ENCODE assay signal across 8 mouse cellular contexts in the genomic region with DNA sequence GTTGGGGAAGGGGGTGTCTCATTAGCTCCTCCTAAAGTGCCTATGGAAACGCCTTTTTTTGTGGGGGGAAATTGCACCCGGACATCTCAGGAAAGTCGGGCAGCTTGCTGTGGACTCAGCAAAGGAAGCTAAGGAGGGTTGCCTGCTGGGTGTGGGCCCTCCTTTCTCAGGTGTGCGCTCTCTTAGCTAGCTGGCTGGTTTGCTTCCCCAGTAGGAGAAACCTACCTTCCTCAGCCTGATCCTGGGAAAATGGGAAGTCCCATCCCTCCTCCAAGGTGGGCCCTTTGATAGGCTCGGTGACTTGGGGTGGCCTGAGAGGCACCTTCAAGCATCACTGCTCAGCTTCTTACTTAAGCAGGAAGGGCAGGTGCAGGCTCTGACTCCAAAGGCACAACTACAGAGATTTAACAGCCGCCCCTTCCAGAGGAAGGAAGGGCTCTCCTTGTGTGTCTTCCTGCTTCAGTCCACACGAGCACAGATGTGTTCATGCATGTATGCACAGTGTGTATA. TPM values are rescaled to one million over a fixed set of nuclear protein-coding genes. Genes with fewer than 3 reads are reported as not detected.
DNase-seq lines count a peak whose midpoint lies in the region; ATAC-seq and TF ChIP-seq lines count a peak whose summit lies in the region.

No protein-coding gene starts in this region.

- no peaks in the 10 kb centered on the region for H3K36me3 ChIP-seq in ES-E14 (ENCODE audit: control insufficient read depth, insufficient read depth, low read length, poor library complexity, severe bottlenecking)
- H3K36me3 ChIP-seq in hindbrain, postnatal 0 days (ENCODE audit: insufficient read depth, low read length): no peaks in the 10 kb centered on the region
- H3K36me3 ChIP-seq in liver, embryonic 16.5 days (ENCODE audit: control insufficient read depth, insufficient read depth): no peaks in the 10 kb centered on the region

- WGBS in hindbrain, postnatal 0 days: 12% methylated on average over 7 of the region's 7 CpGs
- WGBS in liver, embryonic 16.5 days (ENCODE audit: insufficient replicate concordance): 9% methylated on average over 7 of the region's 7 CpGs

- in situ Hi-C loops in ES-E14 (cut with MboI; ENCODE audit: low sequenced_read_pairs in 2 of 2, unreplicated experiment in 2 of 2): no loop called here

- no peaks in the 10 kb centered on the region for H3K9me3 ChIP-seq in ES-E14 (ENCODE audit: control insufficient read depth, insufficient read depth, low read depth, low read length)
- H3K9me3 ChIP-seq in hindbrain, postnatal 0 days (ENCODE audit: low read length): no peaks in the 10 kb centered on the region
- no peaks in the 10 kb centered on the region for H3K9me3 ChIP-seq in liver, embryonic 16.5 days (replicated peaks; ENCODE audit: control insufficient read depth, low read length)

- peak overlapping the region; percentile 65 to 76 for H3K4me3 ChIP-seq in ES-E14 (ENCODE audit: insufficient read depth in 1 of 2, low read depth in 1 of 2, low read length in 2 of 2, poor library complexity in 1 of 2, severe bottlenecking in 1 of 2)
- H3K4me3 ChIP-seq in hindbrain, postnatal 0 days (ENCODE audit: low read length): peak overlapping the region; percentile 69
- peak overlapping the region; percentile 59 for H3K4me3 ChIP-seq in liver, embryonic 16.5 days (ENCODE audit: low read depth, low read length)

- peak; percentile 26 to 35 for DNase-seq in cerebellum, postnatal 36 days
- DNase-seq in ES-E14 (ENCODE audit: low read depth, low spot score): no peak
- DNase-seq in hindbrain, postnatal 0 days (ENCODE audit: low spot score): no peak
- no peak for DNase-seq in testis, postnatal 14 days (ENCODE audit: low spot score)
- DNase-seq in gastrocnemius, postnatal 10 days: no peak
- no peak for DNase-seq in spleen, postnatal 4 days (ENCODE audit: low spot score in 2 of 2)

- ATAC-seq in cerebellum, adult (ENCODE audit: insufficient number of reproducible peaks, low FRiP score, low TSS enrichment): no peak
- no peak for ATAC-seq in hindbrain, postnatal 0 days
- no peak for ATAC-seq in liver, embryonic 16.5 days (ENCODE audit: low read depth)

- peak overlapping the region; percentile 75 for H3K9ac ChIP-seq in ES-E14 (ENCODE audit: insufficient read depth, low read depth, low read length, poor library complexity, severe bottlenecking)
- H3K9ac ChIP-seq in hindbrain, postnatal 0 days (replicated peaks; ENCODE audit: low read length): peak overlapping the region; percentile 64
- H3K9ac ChIP-seq in liver, embryonic 16.5 days (ENCODE audit: low read depth, low read length): peak overlapping the region; percentile 59

- H3K27me3 ChIP-seq in hindbrain, postnatal 0 days (ENCODE audit: insufficient read depth, low read length): no peaks in the 10 kb centered on the region
- peaks cover 19% of the 10 kb centered on the region for H3K27me3 ChIP-seq in liver, embryonic 16.5 days (ENCODE audit: control insufficient read depth, insufficient read depth, low read depth, low read length)

- peaks cover 10 to 19% of the 10 kb centered on the region in 2 experiments for H3K4me1 ChIP-seq in ES-E14 (ENCODE audit: control insufficient read depth in 2 of 2, insufficient read depth in 2 of 2, low read length in 2 of 2, poor library complexity in 1 of 2)
- peaks cover 37% of the 10 kb centered on the region for H3K4me1 ChIP-seq in hindbrain, postnatal 0 days (ENCODE audit: insufficient read depth, low read length)
- no peaks in the 10 kb centered on the region for H3K4me1 ChIP-seq in liver, embryonic 16.5 days (ENCODE audit: control insufficient read depth, low read depth, low read length)

- no peak overlapping the region for H3K27ac ChIP-seq in ES-E14 (ENCODE audit: insufficient read depth, low read depth, low read length, poor library complexity, severe bottlenecking)
- peak overlapping the region; percentile 78 for H3K27ac ChIP-seq in hindbrain, postnatal 0 days
- no peak overlapping the region for H3K27ac ChIP-seq in liver, embryonic 16.5 days (ENCODE audit: low read length)

- TF ChIP-seq CTCF in hindbrain, postnatal 0 days (IDR thresholded peaks at IDR 0.05; ENCODE audit: low read depth): no peak

- H3K4me2 ChIP-seq in hindbrain, postnatal 0 days (ENCODE audit: low read depth, low read length): peak overlapping the region; percentile 69
- peak overlapping the region; percentile 64 for H3K4me2 ChIP-seq in liver, embryonic 16.5 days (ENCODE audit: low read depth, low read length)

TF ChIP-seq in ES-E14, 5 proteins besides CTCF, POLR2A, EP300 and RAD21:
- TF ChIP-seq CHD2 (IDR thresholded peaks at IDR 0.05; ENCODE audit: low read depth, low read length) (no peak), MAFK (IDR thresholded peaks at IDR 0.05; ENCODE audit: insufficient read depth, low read depth, low read length) (no peak), HCFC1 (IDR thresholded peaks at IDR 0.05; ENCODE audit: borderline replicate concordance, insufficient read depth, low read length) (no peak), ZC3H11A (IDR thresholded peaks at IDR 0.05; ENCODE audit: borderline replicate concordance, low read depth, low read length) (no peak), ZNF384 (IDR thresholded peaks at IDR 0.05; ENCODE audit: low read depth, low read length) (no peak)

RNA-seq across cellular contexts. Expression of a gene that starts 0.8 kb away (rescaled TPM):
- total RNA-seq in ES-E14 (2012; rRNA removed): 3.9 and 6.9 TPM in 2 replicates
- 34.4 and 39.8 TPM in 2 replicates for total RNA-seq in hindbrain, postnatal 0 days (2014; rRNA removed)
- 35.2 and 36.3 TPM in 2 replicates for polyA plus RNA-seq in hindbrain, postnatal 0 days (2015; fragmentation: Nextera tagmentation; extraction: Ambion mirVana)
- 3.0 and 4.0 TPM in 2 replicates for polyA plus RNA-seq in liver, embryonic 16.5 days (2015; fragmentation: Nextera tagmentation; extraction: Ambion mirVana)
- total RNA-seq in gastrocnemius, postnatal 10 days (2021): 1 to 10 TPM; 4.7 to 5.8 TPM

Comparison
In these comparisons a context has a peak if more than half of its experiments do, and no peak if none do; other contexts are left out.
1. DNase-seq: peak in cerebellum, postnatal 36 days (2 of 2); none in ES-E14 (single experiment), hindbrain, postnatal 0 days (single experiment), testis, postnatal 14 days (single experiment), gastrocnemius, postnatal 10 days (single experiment) and spleen, postnatal 4 days (0 of 2).
2. Peak in every context shown above with its lines, with median percentiles within 50 percentile points of each other: H3K4me3 ChIP-seq and H3K9ac ChIP-seq.